Mouse (Mus musculus) myocyte (in vitro differentiated cells): Measurements from ENCODE around the gene Gm49601. TPM values are rescaled to one million over a fixed set of nuclear protein-coding genes. Genes with fewer than 3 reads are reported as not detected.

Experiments
- H3K27me3 ChIP-seq: one replicate; pipeline ENCODE4 v1.6.1; 2011; ENCODE audit not compliant: control insufficient read depth, insufficient read depth, insufficient read length
- H3K36me3 ChIP-seq: one replicate; pipeline ENCODE4 v1.6.1; 2011; ENCODE audit not compliant: control insufficient read depth, insufficient read depth
- H3K4me2 ChIP-seq: one replicate; pipeline ENCODE4 v1.6.1; 2011; ENCODE audit warnings: low read depth, control low read depth
- H3K4me3 ChIP-seq: one replicate; pipeline ENCODE4 v1.5.1; 2011; ENCODE audit warnings: mild to moderate bottlenecking, control low read depth, moderate library complexity
- H3K79me2 ChIP-seq: one replicate; pipeline ENCODE4 v1.6.1; 2011; ENCODE audit not compliant: control insufficient read depth, insufficient read depth
- H3ac ChIP-seq: one replicate; pipeline ENCODE4 v1.6.1; 2011; ENCODE audit not compliant: control insufficient read depth, insufficient read length
- CEBPB ChIP-seq: IDR thresholded peaks from 2 replicates; pipeline ENCODE4 v1.6.1; 2011; ENCODE audit warnings: mild to moderate bottlenecking, moderate library complexity; ENCODE audit not compliant: poor library complexity, insufficient read depth, severe bottlenecking
- E2F4 ChIP-seq: IDR thresholded peaks from one replicate; pipeline ENCODE4 v1.6.1; 2011; ENCODE audit warnings: mild to moderate bottlenecking, control low read depth, moderate library complexity; ENCODE audit not compliant: insufficient read depth
- MAX ChIP-seq: IDR thresholded peaks from one replicate; pipeline ENCODE4 v1.6.1; 2011; ENCODE audit warnings: low read depth, mild to moderate bottlenecking, control low read depth
- MYOD1 ChIP-seq, 3 experiments: IDR thresholded peaks; one replicate each; pipeline ENCODE4 v1.6.1; 2011; ENCODE audit warnings: control low read depth in 2 of 3, low read depth in 2 of 3, mild to moderate bottlenecking in 2 of 3, moderate library complexity in 1 of 3; ENCODE audit not compliant: insufficient read length in 2 of 3, control insufficient read depth in 1 of 3
- MYOG ChIP-seq, 3 experiments: IDR thresholded peaks; one replicate each; pipeline ENCODE4 v1.6.1; 2011; ENCODE audit warnings: control low read depth in 2 of 3, low read depth in 2 of 3, mild to moderate bottlenecking in 2 of 3; ENCODE audit not compliant: insufficient read length in 2 of 3, control insufficient read depth in 1 of 3, insufficient read depth in 1 of 3
- POLR2A ChIP-seq: IDR thresholded peaks from one replicate; pipeline ENCODE4 v1.6.1; 2011; ENCODE audit warnings: low read depth, mild to moderate bottlenecking, control low read depth, moderate library complexity; ENCODE audit not compliant: insufficient read length
- POLR2AphosphoS2 ChIP-seq: IDR thresholded peaks from one replicate; pipeline ENCODE4 v1.6.1; 2011; ENCODE audit warnings: low read depth, control low read depth; ENCODE audit not compliant: insufficient read length
- REST ChIP-seq: IDR thresholded peaks from one replicate; pipeline ENCODE4 v1.6.1; 2011; ENCODE audit warnings: mild to moderate bottlenecking, control low read depth, moderate library complexity; ENCODE audit not compliant: insufficient read depth, insufficient read length
- SRF ChIP-seq: IDR thresholded peaks from one replicate; pipeline ENCODE4 v1.6.1; 2011; ENCODE audit warnings: low read depth; ENCODE audit not compliant: control insufficient read depth, insufficient read length
- TCF12 ChIP-seq: IDR thresholded peaks from one replicate; pipeline ENCODE4 v1.6.1; 2011; ENCODE audit warnings: mild to moderate bottlenecking, control low read depth; ENCODE audit not compliant: poor library complexity, insufficient read depth, severe bottlenecking
- TCF3 ChIP-seq: IDR thresholded peaks from one replicate; pipeline ENCODE4 v1.6.1; 2011; ENCODE audit warnings: low read depth, control low read depth; ENCODE audit not compliant: insufficient read length
- USF1 ChIP-seq: IDR thresholded peaks from one replicate; pipeline ENCODE4 v1.6.1; 2011; ENCODE audit warnings: low read depth, mild to moderate bottlenecking, control low read depth, moderate library complexity
- polyA plus RNA-seq: library from polyadenylated mRNA; unstranded; fragments of >200 nt; fragmentation: generic; extraction: Trizol; gene quantifications from one replicate; pipeline ENCODE4 v1.2.1, GENCODE M21; 2012; ENCODE audit warnings: missing spikeins

Gm49601 gene
- polyA plus RNA-seq, 1 experiment, result 11.4 TPM

DNA sequence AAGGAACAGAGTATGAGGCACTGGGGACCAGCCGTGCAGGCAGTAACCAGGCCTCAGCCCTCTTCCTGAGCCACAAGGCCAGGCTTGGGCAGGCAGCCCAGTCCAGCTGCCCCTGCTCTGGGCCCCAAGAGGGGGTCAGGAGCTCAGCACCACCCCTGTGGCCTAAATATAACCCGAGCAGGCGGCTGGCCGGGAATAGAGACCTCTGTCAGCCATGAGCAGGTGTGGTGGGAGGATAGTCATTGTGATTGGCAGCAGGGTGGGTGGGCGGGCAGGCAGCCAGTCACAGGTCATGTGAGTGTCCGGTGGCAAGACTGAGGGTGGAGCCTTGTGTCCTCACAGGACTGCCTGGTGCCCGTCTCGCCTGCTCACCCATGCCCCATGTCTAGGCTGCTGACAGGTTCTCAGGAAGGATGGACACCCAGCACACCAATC, 21.9 kb downstream of the Gm49601 start:
- peak in 2 of 3 experiments; percentile 58 to 91 for TF ChIP-seq MYOG (IDR thresholded peaks at IDR 0.05; ENCODE audit: control insufficient read depth in 1 of 3, insufficient read depth in 1 of 3, insufficient read length in 2 of 3, low read depth in 2 of 3)
- peak; percentile 69 for TF ChIP-seq POLR2AphosphoS2
- TF ChIP-seq TCF12, result peak; percentile 19
- no peak for TF ChIP-seq E2F4
- no peak for TF ChIP-seq CEBPB
- peak; percentile 62 for TF ChIP-seq POLR2A
- TF ChIP-seq MYOD1 (IDR thresholded peaks at IDR 0.05; ENCODE audit: control insufficient read depth in 1 of 3, insufficient read length in 2 of 3, low read depth in 2 of 3), result peak; percentile 77 to 91 (median 77)
- no peak for TF ChIP-seq REST
- Histone ChIP-seq H3K27me3 (no peaks in the 10 kb centered on the region), H3K36me3 (no peaks in the 10 kb centered on the region), H3K4me3 (no peak overlapping the region), H3K79me2 (no peaks in the 10 kb centered on the region), H3K4me2 (peak overlapping the region; percentile 34), H3ac (no peak overlapping the region)

DNA sequence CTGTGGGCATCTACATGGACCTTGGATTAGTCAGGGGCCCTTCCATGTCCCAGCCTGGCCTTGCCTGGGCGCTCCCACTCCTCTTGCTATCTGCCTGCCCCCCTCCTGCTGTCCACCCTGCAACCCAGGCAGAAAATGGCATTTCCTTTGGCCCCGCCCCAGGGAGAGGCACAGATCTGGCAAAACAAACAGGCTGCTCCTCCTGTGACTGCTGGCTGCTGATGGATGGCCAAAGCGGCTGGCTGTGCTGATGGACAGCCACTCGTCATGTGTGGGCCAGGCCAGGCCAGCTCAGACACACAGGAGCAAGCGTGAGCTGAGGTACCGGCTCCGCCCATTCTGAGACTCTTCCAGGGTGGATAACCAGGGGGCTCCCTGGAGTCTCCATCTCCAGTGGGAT, 24.8 kb downstream of the Gm49601 start:
- Histone ChIP-seq H3K4me2 (no peak overlapping the region), H3K79me2 (no peaks in the 10 kb centered on the region), H3K4me3 (no peak overlapping the region), H3K27me3 (no peaks in the 10 kb centered on the region), H3K36me3 (no peaks in the 10 kb centered on the region), H3ac (no peak overlapping the region)
- no peak for TF ChIP-seq POLR2AphosphoS2
- TF ChIP-seq TCF12, result no peak
- TF ChIP-seq TCF3, result no peak
- no peak for TF ChIP-seq SRF
- TF ChIP-seq E2F4, result no peak
- TF ChIP-seq MYOG (IDR thresholded peaks at IDR 0.05; ENCODE audit: control insufficient read depth in 1 of 3, insufficient read depth in 1 of 3, insufficient read length in 2 of 3, low read depth in 2 of 3), result peak in 1 of 3 experiments; percentile 39
- TF ChIP-seq REST, result no peak
- TF ChIP-seq USF1, result no peak
- TF ChIP-seq POLR2A, result peak; percentile 28
- peak in 2 of 3 experiments; percentile 34 to 69 for TF ChIP-seq MYOD1 (IDR thresholded peaks at IDR 0.05; ENCODE audit: control insufficient read depth in 1 of 3, insufficient read length in 2 of 3, low read depth in 2 of 3)
- TF ChIP-seq CEBPB, result no peak
- TF ChIP-seq MAX, result no peak

DNA sequence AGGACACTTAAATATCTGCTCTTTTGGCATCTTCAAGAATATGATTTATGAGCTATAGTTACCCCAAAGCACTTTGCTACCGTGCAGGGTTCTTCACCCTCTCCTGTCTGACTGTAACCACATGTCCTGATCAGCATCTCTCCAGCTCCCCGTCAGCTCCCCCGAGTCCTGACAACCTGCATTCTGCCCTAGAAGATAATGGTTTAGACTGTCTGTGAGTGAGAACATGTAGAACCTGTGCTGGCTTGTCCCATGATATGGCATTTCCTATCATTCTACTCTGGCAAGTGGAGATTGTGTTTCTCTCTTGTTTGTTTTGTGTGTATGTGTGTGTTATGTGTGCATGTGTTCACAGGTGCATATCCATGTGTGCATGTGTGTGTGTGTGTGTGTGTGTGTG, 28.2 kb downstream of the Gm49601 start:
- H3K79me2 ChIP-seq, result no peaks in the 10 kb centered on the region
- H3ac ChIP-seq, result no peak overlapping the region
- H3K36me3 ChIP-seq, result no peaks in the 10 kb centered on the region
- H3K4me2 ChIP-seq, result no peak overlapping the region
- no peak for TF ChIP-seq MAX
- TF ChIP-seq USF1, result no peak
- no peak for TF ChIP-seq MYOG (IDR thresholded peaks at IDR 0.05; ENCODE audit: control insufficient read depth in 1 of 3, insufficient read depth in 1 of 3, insufficient read length in 2 of 3, low read depth in 2 of 3)
- TF ChIP-seq POLR2AphosphoS2, result no peak
- TF ChIP-seq POLR2A, result no peak
- no peak for TF ChIP-seq E2F4
- no peak for TF ChIP-seq REST
- TF ChIP-seq TCF12, result no peak
- no peak for TF ChIP-seq MYOD1 (IDR thresholded peaks at IDR 0.05; ENCODE audit: control insufficient read depth in 1 of 3, insufficient read length in 2 of 3, low read depth in 2 of 3)
- TF ChIP-seq CEBPB, result no peak
- TF ChIP-seq SRF, result no peak
- H3K4me3 ChIP-seq, result no peak overlapping the region
- H3K27me3 ChIP-seq, result no peaks in the 10 kb centered on the region

DNA sequence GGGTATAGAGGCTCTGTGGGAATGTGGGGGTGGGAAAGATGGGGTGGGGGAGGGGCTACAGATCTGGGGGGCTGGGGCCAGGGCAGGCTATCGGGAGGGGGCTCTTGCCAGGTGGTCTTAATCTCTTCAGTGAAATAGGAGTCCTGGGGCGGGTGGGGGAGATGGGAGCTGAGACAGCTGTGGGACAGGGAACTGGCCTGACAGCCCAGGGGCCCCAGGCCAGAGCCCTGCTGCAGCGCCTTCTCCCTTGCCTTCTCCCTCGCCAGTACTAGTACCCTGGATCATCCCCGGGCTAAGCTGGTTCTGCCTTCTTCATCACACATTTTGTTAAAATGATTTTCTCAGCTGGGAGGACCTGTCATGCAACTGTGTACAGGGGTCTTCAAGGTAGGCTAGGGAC, 30.0 kb downstream of the Gm49601 start:
- H3K4me2 ChIP-seq, result no peak overlapping the region
- H3K27me3 ChIP-seq, result no peaks in the 10 kb centered on the region
- no peak overlapping the region for H3K4me3 ChIP-seq
- H3K79me2 ChIP-seq, result no peaks in the 10 kb centered on the region
- H3ac ChIP-seq, result no peak overlapping the region
- TF ChIP-seq MAX (no peak), CEBPB (no peak), E2F4 (no peak), USF1 (no peak), POLR2A (no peak), POLR2AphosphoS2 (no peak), MYOG (IDR thresholded peaks at IDR 0.05; ENCODE audit: control insufficient read depth in 1 of 3, insufficient read depth in 1 of 3, insufficient read length in 2 of 3, low read depth in 2 of 3) (no peak), TCF3 (no peak), TCF12 (no peak), SRF (no peak), MYOD1 (IDR thresholded peaks at IDR 0.05; ENCODE audit: control insufficient read depth in 1 of 3, insufficient read length in 2 of 3, low read depth in 2 of 3) (no peak), REST (no peak)
- no peaks in the 10 kb centered on the region for H3K36me3 ChIP-seq
